Mouse (Mus musculus): ENCODE measurements around the gene Slc35d1. TPM values are rescaled to one million over a fixed set of nuclear protein-coding genes. Genes with fewer than 3 reads are reported as not detected.

The Slc35d1 gene
- polyA plus RNA-seq (2015; fragmentation: Nextera tagmentation; extraction: Ambion mirVana): 8.2 and 9.4 TPM in 2 replicates

GRCm38 (mm10) chr4:103214925-103215820 lies at the start of gene Slc35d1:
TSS of gene Slc35d1 (minus strand) at chr4:103215164.
- H3K9ac ChIP-seq (ENCODE audit: low read depth, low read length): peak within 1 kb of the TSS; percentile 99
- WGBS: 3% methylated on average over 62 of the region's 70 CpGs
- ATAC-seq (replicated peaks; ENCODE audit: low FRiP score, low read depth) (peak; percentile 89), DNase-seq (ENCODE audit: low spot score) (peak; percentile 91)
- TF ChIP-seq CTCF (IDR thresholded peaks at IDR 0.05; ENCODE audit: low read depth): peak; percentile 38; the same call in 1 of the 2 replicates
- H3K4me2 ChIP-seq (ENCODE audit: low read length): peak within 1 kb of the TSS; percentile 82
- peak within 1 kb of the TSS; percentile 96 for H3K4me3 ChIP-seq (replicated peaks; ENCODE audit: low read depth, low read length)
- no peaks in the 10 kb centered on the region; the same call in 1 of the 2 replicates for H3K36me3 ChIP-seq (ENCODE audit: insufficient read depth, low read length)
- H3K9me3 ChIP-seq (replicated peaks; ENCODE audit: low read length): no peaks in the 10 kb centered on the region
- H3K27ac ChIP-seq: peak within 1 kb of the TSS; percentile 99
- H3K4me1 ChIP-seq (replicated peaks; ENCODE audit: insufficient read depth, low read length): no peaks in the 10 kb centered on the region
- no peaks in the 10 kb centered on the region for H3K27me3 ChIP-seq (ENCODE audit: insufficient read depth, low read length)

- H3K4me3 ChIP-seq (replicated peaks; ENCODE audit: low read depth, low read length): no peak overlapping the region
- no peak for TF ChIP-seq CTCF (IDR thresholded peaks at IDR 0.05; ENCODE audit: low read depth)
- WGBS: 21% methylated on average over 8 of the region's 8 CpGs
- no peak overlapping the region for H3K9ac ChIP-seq (ENCODE audit: low read depth, low read length)
- H3K27me3 ChIP-seq (ENCODE audit: insufficient read depth, low read length): no peaks in the 10 kb centered on the region
- H3K27ac ChIP-seq: no peak overlapping the region
- DNase-seq (ENCODE audit: low spot score) (peak; percentile 36), ATAC-seq (replicated peaks; ENCODE audit: low FRiP score, low read depth) (no peak)
- H3K4me2 ChIP-seq (ENCODE audit: low read length): no peak overlapping the region
- H3K9me3 ChIP-seq (replicated peaks; ENCODE audit: low read length): no peaks in the 10 kb centered on the region
- no peaks in the 10 kb centered on the region for H3K4me1 ChIP-seq (replicated peaks; ENCODE audit: insufficient read depth, low read length)
- no peaks in the 10 kb centered on the region for H3K36me3 ChIP-seq (ENCODE audit: insufficient read depth, low read length)
Observed at GRCm38 (mm10) chr4:103263812-103264396, 48.9 kb upstream of the Slc35d1 start.

GRCm38 (mm10) chr4:103263378-103263777 lies 48.4 kb upstream of the Slc35d1 start:
- ATAC-seq (replicated peaks; ENCODE audit: low FRiP score, low read depth) (no peak), DNase-seq (ENCODE audit: low spot score) (peak; percentile 36)
- Histone ChIP-seq H3K4me2 (ENCODE audit: low read length) (no peak overlapping the region), H3K4me3 (replicated peaks; ENCODE audit: low read depth, low read length) (no peak overlapping the region), H3K9ac (ENCODE audit: low read depth, low read length) (no peak overlapping the region), H3K27me3 (ENCODE audit: insufficient read depth, low read length) (no peaks in the 10 kb centered on the region), H3K36me3 (ENCODE audit: insufficient read depth, low read length) (no peaks in the 10 kb centered on the region), H3K27ac (no peak overlapping the region), H3K9me3 (replicated peaks; ENCODE audit: low read length) (no peaks in the 10 kb centered on the region), H3K4me1 (replicated peaks; ENCODE audit: insufficient read depth, low read length) (no peaks in the 10 kb centered on the region)
- 31% methylated on average over 5 of the region's 5 CpGs for WGBS
- TF ChIP-seq CTCF (IDR thresholded peaks at IDR 0.05; ENCODE audit: low read depth): no peak

- no peaks in the 10 kb centered on the region for H3K36me3 ChIP-seq (ENCODE audit: insufficient read depth, low read length)
- no peaks in the 10 kb centered on the region for H3K4me1 ChIP-seq (replicated peaks; ENCODE audit: insufficient read depth, low read length)
- no peak overlapping the region for H3K9ac ChIP-seq (ENCODE audit: low read depth, low read length)
- H3K27me3 ChIP-seq (ENCODE audit: insufficient read depth, low read length): no peaks in the 10 kb centered on the region
- no peaks in the 10 kb centered on the region for H3K9me3 ChIP-seq (replicated peaks; ENCODE audit: low read length)
- no peak overlapping the region for H3K27ac ChIP-seq
- DNase-seq (ENCODE audit: low spot score): no peak
- TF ChIP-seq CTCF (IDR thresholded peaks at IDR 0.05; ENCODE audit: low read depth): peak; percentile 25; the same call in 1 of the 2 replicates
- H3K4me3 ChIP-seq (replicated peaks; ENCODE audit: low read depth, low read length): no peak overlapping the region
- no peak for ATAC-seq (replicated peaks; ENCODE audit: low FRiP score, low read depth)
- H3K4me2 ChIP-seq (ENCODE audit: low read length): no peak overlapping the region
- 85% methylated on average over 3 of the region's 3 CpGs for WGBS
Observed at GRCm38 (mm10) chr4:103258817-103259216, 43.9 kb upstream of the Slc35d1 start.

GRCm38 (mm10) chr4:103253846-103254245 lies 38.9 kb upstream of the Slc35d1 start:
- H3K9ac ChIP-seq (ENCODE audit: low read depth, low read length): no peak overlapping the region
- WGBS: 79% methylated on average over 4 of the region's 4 CpGs
- H3K9me3 ChIP-seq (replicated peaks; ENCODE audit: low read length): no peaks in the 10 kb centered on the region
- H3K27ac ChIP-seq: no peak overlapping the region
- no peaks in the 10 kb centered on the region for H3K36me3 ChIP-seq (ENCODE audit: insufficient read depth, low read length)
- DNase-seq (ENCODE audit: low spot score) (no peak), ATAC-seq (replicated peaks; ENCODE audit: low FRiP score, low read depth) (no peak)
- H3K4me1 ChIP-seq (replicated peaks; ENCODE audit: insufficient read depth, low read length): no peaks in the 10 kb centered on the region
- no peak overlapping the region for H3K4me3 ChIP-seq (replicated peaks; ENCODE audit: low read depth, low read length)
- no peak for TF ChIP-seq CTCF (IDR thresholded peaks at IDR 0.05; ENCODE audit: low read depth)
- no peaks in the 10 kb centered on the region for H3K27me3 ChIP-seq (ENCODE audit: insufficient read depth, low read length)
- H3K4me2 ChIP-seq (ENCODE audit: low read length): no peak overlapping the region

GRCm38 (mm10) chr4:103249436-103250085 lies 34.6 kb upstream of the Slc35d1 start:
- no peaks in the 10 kb centered on the region for H3K36me3 ChIP-seq (ENCODE audit: insufficient read depth, low read length)
- H3K4me3 ChIP-seq (replicated peaks; ENCODE audit: low read depth, low read length): no peak overlapping the region
- no peaks in the 10 kb centered on the region for H3K27me3 ChIP-seq (ENCODE audit: insufficient read depth, low read length)
- no peak for TF ChIP-seq CTCF (IDR thresholded peaks at IDR 0.05; ENCODE audit: low read depth)
- no peak for ATAC-seq (replicated peaks; ENCODE audit: low FRiP score, low read depth)
- H3K27ac ChIP-seq: no peak overlapping the region
- no peaks in the 10 kb centered on the region for H3K4me1 ChIP-seq (replicated peaks; ENCODE audit: insufficient read depth, low read length)
- no peaks in the 10 kb centered on the region for H3K9me3 ChIP-seq (replicated peaks; ENCODE audit: low read length)
- no peak for DNase-seq (ENCODE audit: low spot score)
- H3K9ac ChIP-seq (ENCODE audit: low read depth, low read length): no peak overlapping the region
- WGBS: 46% methylated on average over 6 of the region's 6 CpGs
- no peak overlapping the region for H3K4me2 ChIP-seq (ENCODE audit: low read length)
